Mouse (Mus musculus) liver, embryonic 12.5 days (tissue): ENCODE measurements around the gene Srgap2. TPM values are rescaled to one million over a fixed set of nuclear protein-coding genes. Genes with fewer than 3 reads are reported as not detected.
A peak's percentile ranks its signal among the peaks of the same experiment; 100 is the strongest.

Experiments used
- ATAC-seq: fragments of 200-750 bp; cut with Nextera tagmentation; 2 replicates; pipeline ENCODE4 v1.8.0; 2017; ENCODE audit warnings: moderate number of reproducible peaks, mild to moderate bottlenecking, moderate library complexity
- H3K27ac ChIP-seq: fragments of 300-500 bp; sonication (generic); 2 replicates; pipeline ENCODE4 v1.5.1; 2016; ENCODE audit warnings: mild to moderate bottlenecking
- H3K27me3 ChIP-seq: fragments of 300-500 bp; sonication (generic); replicated peaks from 2 replicates; pipeline ENCODE4 v1.6.1; 2016; ENCODE audit warnings: mild to moderate bottlenecking, moderate library complexity
- H3K36me3 ChIP-seq: fragments of 300-500 bp; sonication (generic); 2 replicates; pipeline ENCODE4 v1.6.1; 2016; ENCODE audit warnings: mild to moderate bottlenecking, moderate library complexity
- H3K4me1 ChIP-seq: fragments of 300-500 bp; sonication (generic); 2 replicates; pipeline ENCODE4 v1.6.1; 2016
- H3K4me2 ChIP-seq: fragments of 300-500 bp; sonication (generic); 2 replicates; pipeline ENCODE4 v1.6.1; 2016; ENCODE audit warnings: mild to moderate bottlenecking, moderate library complexity
- H3K4me3 ChIP-seq: fragments of 300-500 bp; sonication (generic); 2 replicates; pipeline ENCODE4 v1.5.1; 2016; ENCODE audit warnings: mild to moderate bottlenecking, moderate library complexity
- H3K9ac ChIP-seq: fragments of 300-500 bp; sonication (generic); 2 replicates; pipeline ENCODE4 v1.6.1; 2016; ENCODE audit warnings: mild to moderate bottlenecking, moderate library complexity
- H3K9me3 ChIP-seq: fragments of 300-500 bp; sonication (generic); replicated peaks from 2 replicates; pipeline ENCODE4 v1.6.1; 2016; ENCODE audit warnings: mild to moderate bottlenecking, moderate library complexity
- WGBS: fragments of 180-500 bp; shearing (Covaris S2); methylation state at CpG from one replicate; pipeline ENCODE4 v1.1.7; 2016; ENCODE audit not compliant: insufficient replicate concordance; 5-methylcytosine and 5-hydroxymethylcytosine counted together
- polyA plus RNA-seq: library from polyadenylated mRNA; unstranded; fragments of >200 nt; fragmentation: Nextera tagmentation; extraction: Ambion mirVana; gene quantifications from 2 replicates; pipeline ENCODE4 v1.2.1, GENCODE M21; 2016

The Srgap2 gene
- polyA plus RNA-seq, 1 experiment from 2014 or later, result 5.8 TPM

DNA sequence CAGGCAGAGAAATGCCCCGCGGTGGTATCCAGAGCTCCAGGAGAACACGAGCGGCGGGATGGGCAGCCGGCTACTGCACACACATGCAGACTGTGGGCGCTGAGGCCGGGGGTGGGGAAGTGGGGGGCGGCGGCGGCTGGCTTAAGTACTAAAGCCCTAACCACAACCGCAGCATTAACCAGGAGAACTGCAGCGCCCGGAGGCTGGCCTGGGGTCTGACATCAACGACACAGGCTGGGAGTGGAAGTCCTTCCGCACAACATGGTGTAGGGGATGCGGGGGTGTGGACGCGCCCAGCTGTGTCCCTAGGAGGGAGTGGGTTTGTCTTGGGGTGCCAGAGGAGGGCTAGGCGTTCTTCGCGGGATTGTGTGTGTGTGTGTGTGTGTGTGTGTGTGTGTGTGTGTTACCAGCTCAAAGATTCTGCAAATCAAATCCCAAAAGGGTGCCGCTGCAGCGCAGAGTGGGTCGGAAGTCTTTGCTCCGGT, 2.0 kb downstream of the Srgap2 start:
- H3K4me2 ChIP-seq, result peak overlapping the region; percentile 99
- H3K36me3 ChIP-seq, result no peaks in the 10 kb centered on the region; the same call in 1 of the 2 replicates
- H3K4me3 ChIP-seq, result peak overlapping the region; percentile 75
- H3K9ac ChIP-seq, result peak overlapping the region; percentile 86
- ATAC-seq, result no peak
- H3K4me1 ChIP-seq, result peaks cover 56% of the 10 kb centered on the region
- H3K9me3 ChIP-seq, result no peaks in the 10 kb centered on the region
- peak overlapping the region; percentile 93 for H3K27ac ChIP-seq
- WGBS, result 2% methylated on average over 26 of the region's 26 CpGs
- H3K27me3 ChIP-seq, result no peaks in the 10 kb centered on the region

DNA sequence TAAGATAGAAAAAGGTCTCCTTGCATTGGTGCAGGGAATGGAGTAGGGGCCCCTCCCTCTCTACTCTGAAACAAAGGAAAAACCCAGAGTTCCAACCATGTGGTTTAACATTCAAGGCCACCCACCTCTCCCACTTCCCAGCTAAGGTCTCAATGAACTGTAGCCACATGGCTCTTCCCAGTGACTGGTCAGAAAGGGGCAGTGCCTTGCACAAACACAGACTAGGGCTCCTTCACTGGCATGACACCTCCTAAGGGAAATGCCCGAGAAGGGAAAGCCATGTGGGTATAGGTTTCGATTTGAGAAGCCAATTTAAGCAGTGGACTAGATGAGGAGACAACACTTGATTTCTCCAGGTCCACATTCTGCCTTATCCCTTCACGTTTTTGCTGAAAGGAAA, 3.4 kb downstream of the Srgap2 start:
- Histone ChIP-seq H3K4me1 (peaks cover 43% of the 10 kb centered on the region), H3K4me2 (peak overlapping the region; percentile 99), H3K9me3 (no peaks in the 10 kb centered on the region), H3K36me3 (no peaks in the 10 kb centered on the region; the same call in 1 of the 2 replicates), H3K27ac (no peak overlapping the region), H3K27me3 (no peaks in the 10 kb centered on the region), H3K9ac (no peak overlapping the region), H3K4me3 (peak overlapping the region; percentile 75; the same call in 1 of the 2 replicates)
- 54% methylated on average over 3 of the region's 3 CpGs for WGBS
- no peak for ATAC-seq

DNA sequence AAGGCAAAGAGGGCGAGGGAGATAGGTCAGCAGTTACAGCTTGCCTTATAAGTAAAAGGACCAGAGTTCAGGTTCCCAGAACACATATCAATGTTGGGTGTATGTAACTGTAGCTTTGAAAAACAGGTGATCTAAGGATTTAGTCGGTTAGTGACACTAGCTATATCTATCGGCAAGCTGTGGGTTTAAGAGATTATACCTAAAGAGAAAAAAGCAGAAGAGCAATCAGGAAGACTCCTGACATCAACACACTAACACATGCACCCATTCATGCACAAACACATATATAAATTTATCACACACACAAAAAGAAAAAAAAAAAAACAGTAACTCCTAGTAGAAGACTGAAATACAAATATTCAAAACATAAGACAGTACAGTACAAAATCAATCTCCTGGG, 10.6 kb downstream of the Srgap2 start:
- no peak for ATAC-seq
- Histone ChIP-seq H3K9ac (no peak overlapping the region), H3K9me3 (no peaks in the 10 kb centered on the region), H3K4me1 (peaks cover 10% of the 10 kb centered on the region; the same call in 1 of the 2 replicates), H3K27me3 (no peaks in the 10 kb centered on the region), H3K4me2 (no peak overlapping the region), H3K36me3 (no peaks in the 10 kb centered on the region), H3K27ac (no peak overlapping the region), H3K4me3 (no peak overlapping the region)
- 62% methylated on average over 3 of the region's 3 CpGs for WGBS

DNA sequence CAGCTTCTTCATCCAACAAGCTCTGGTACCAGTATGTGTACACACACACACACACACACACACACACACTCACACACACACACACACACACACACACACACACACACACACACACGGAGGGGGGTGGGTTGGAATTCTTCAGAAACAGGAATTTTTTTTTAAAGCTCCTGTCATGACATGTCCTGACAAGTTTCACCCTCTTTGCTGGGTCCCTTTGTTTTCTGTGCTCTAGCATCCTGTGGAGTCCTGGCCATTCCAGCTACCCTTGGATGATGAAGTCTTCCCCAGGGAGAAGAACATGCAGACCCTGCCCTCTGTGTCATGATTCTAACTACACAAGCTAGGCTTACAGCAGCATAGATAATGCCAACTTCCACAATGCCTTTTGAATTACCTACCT, 13.0 kb downstream of the Srgap2 start:
- H3K27me3 ChIP-seq, result no peaks in the 10 kb centered on the region
- no peak overlapping the region for H3K4me2 ChIP-seq
- H3K27ac ChIP-seq, result no peak overlapping the region
- no peaks in the 10 kb centered on the region for H3K36me3 ChIP-seq
- WGBS, result 73% methylated on average over 1 of the region's 1 CpGs
- H3K9ac ChIP-seq, result no peak overlapping the region
- no peak overlapping the region for H3K4me3 ChIP-seq
- H3K4me1 ChIP-seq, result peaks cover 10% of the 10 kb centered on the region; the same call in 1 of the 2 replicates
- ATAC-seq, result no peak
- no peaks in the 10 kb centered on the region for H3K9me3 ChIP-seq

DNA sequence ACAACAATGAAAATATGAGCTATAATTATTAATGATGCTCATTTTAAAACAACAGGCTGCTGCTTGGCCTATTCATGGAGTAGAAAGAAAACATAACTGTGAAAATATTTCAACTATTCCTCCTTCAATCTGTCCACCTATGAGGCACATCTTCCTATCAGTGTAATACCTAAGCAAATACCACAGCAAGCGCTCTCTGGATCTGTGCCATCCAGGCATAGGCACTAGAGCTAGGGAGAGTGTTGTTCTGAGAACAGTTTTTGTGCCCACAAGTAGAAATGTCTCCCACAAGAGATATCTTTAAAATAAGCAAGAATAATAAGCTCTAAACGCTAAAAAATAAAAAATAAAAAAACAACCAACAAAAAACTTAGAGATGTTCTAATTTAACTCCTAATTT, 14.0 kb downstream of the Srgap2 start:
- Histone ChIP-seq H3K27ac (no peak overlapping the region), H3K9ac (no peak overlapping the region), H3K27me3 (no peaks in the 10 kb centered on the region), H3K36me3 (no peaks in the 10 kb centered on the region), H3K4me1 (peaks cover 10% of the 10 kb centered on the region; the same call in 1 of the 2 replicates), H3K9me3 (no peaks in the 10 kb centered on the region), H3K4me3 (no peak overlapping the region), H3K4me2 (no peak overlapping the region)
- ATAC-seq, result no peak
- 84% methylated on average over 2 of the region's 2 CpGs for WGBS

DNA sequence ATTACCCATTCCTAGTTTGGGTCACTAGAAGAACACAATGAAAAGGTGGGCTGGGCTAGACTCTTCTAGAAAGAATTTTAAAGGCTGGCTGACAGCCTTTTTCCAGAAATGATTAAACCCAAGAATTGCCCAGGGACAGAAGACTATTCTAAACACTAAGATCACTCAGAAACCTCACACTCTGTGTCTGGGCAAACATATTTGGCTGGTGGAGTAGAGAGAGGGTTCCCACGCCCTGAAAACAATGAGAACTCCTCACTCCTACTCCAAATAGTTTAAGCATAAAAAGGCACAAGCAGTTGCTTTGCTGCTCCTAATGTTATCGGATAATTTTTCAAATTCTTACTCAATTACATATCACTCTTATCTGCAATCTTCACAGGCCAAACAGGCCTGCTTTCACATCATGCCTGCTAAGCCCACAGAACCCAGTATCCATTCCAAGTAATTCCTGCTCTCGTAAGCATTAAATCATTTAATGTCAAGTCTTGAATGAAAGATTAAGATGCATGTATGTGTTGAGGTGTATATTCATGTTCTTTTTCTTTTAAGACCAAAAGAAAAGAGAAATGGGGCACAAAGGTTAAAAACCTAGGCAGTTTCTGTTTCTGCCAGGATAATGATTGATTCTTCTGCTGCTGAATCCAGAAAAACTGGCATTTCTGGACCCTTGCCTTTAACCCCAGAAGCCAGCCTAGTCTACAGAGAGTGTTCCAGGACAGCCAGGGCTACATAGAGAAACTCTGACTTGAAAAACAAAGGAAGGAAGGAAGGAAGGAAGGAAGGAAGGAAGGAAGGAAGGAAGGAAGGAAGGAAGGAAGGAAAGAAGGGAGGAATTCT, 15.3 kb downstream of the Srgap2 start:
- Histone ChIP-seq H3K4me2 (no peak overlapping the region), H3K27ac (no peak overlapping the region), H3K9ac (no peak overlapping the region), H3K36me3 (no peaks in the 10 kb centered on the region), H3K9me3 (no peaks in the 10 kb centered on the region), H3K4me1 (peaks cover 10% of the 10 kb centered on the region; the same call in 1 of the 2 replicates), H3K4me3 (no peak overlapping the region), H3K27me3 (no peaks in the 10 kb centered on the region)
- no peak for ATAC-seq
- WGBS, result 68% methylated on average over 3 of the region's 3 CpGs

DNA sequence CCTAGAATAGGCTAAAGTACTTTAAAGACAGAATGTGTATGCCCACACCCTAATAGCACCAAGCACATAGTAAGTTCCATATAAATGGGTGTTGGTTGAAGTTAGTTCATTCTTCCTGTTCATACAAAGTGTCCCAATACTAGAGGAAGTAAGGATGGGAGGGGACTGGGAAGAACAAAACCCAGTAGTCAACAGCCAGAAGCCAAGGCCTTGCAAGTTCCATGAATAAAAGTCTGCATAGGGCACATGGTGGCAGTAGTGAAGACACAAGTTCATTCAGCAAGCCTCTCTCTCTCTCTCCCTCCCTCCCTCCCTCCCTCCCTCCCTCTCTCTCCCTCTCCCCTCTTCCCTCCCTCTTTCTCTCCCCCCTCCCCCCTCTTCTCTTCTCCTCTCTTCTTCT, 16.0 kb downstream of the Srgap2 start:
- ATAC-seq, result no peak
- Histone ChIP-seq H3K27ac (no peak overlapping the region), H3K27me3 (no peaks in the 10 kb centered on the region), H3K4me1 (peaks cover 14% of the 10 kb centered on the region; the same call in 1 of the 2 replicates), H3K36me3 (no peaks in the 10 kb centered on the region), H3K9ac (no peak overlapping the region), H3K4me3 (no peak overlapping the region), H3K9me3 (no peaks in the 10 kb centered on the region), H3K4me2 (no peak overlapping the region)

DNA sequence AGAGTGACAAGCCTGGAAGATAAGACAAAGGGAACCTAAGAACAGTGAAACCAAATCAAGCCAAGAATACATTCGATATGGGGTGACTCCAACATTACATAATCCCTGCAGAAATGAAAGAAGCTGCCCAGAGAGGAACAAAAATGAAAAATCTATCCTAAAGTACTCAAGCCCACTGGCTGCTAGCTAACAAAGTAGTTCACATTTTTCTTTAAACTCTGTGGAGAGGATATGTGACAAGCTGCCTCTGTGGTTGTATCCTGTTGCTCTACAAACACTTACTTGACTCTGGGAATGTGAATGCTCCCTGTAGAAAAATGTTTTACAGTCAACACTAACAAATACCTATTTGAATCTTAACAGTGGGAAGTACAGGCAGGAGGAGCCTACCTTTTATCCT, 25.5 kb downstream of the Srgap2 start:
- no peak overlapping the region for H3K4me3 ChIP-seq
- 79% methylated on average over 1 of the region's 1 CpGs for WGBS
- H3K4me2 ChIP-seq, result no peak overlapping the region
- no peak overlapping the region for H3K9ac ChIP-seq
- no peak for ATAC-seq
- H3K27me3 ChIP-seq, result no peaks in the 10 kb centered on the region
- H3K9me3 ChIP-seq, result no peaks in the 10 kb centered on the region
- no peaks in the 10 kb centered on the region for H3K36me3 ChIP-seq
- H3K4me1 ChIP-seq, result peaks cover 15% of the 10 kb centered on the region; the same call in 1 of the 2 replicates
- no peak overlapping the region for H3K27ac ChIP-seq

DNA sequence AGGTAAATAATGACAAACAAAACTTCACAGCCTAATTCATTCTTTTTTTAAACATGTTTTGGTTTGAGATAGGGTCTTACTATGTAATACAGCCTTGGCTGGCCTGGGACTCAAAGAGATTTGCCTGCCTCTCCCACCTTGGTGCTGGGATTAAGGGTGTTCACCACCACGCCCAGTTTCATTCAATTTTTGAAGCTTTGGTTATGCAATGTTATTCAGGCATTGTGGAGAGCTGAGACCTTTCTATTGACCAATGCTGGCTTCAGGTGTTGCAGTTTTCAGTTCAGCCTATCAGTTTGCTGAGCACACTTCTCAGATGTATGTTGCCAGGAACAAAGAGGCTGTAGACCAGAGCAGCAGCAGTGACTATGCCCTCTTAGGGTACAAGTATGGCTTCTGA, 28.9 kb downstream of the Srgap2 start:
- H3K27me3 ChIP-seq, result no peaks in the 10 kb centered on the region
- no peak for ATAC-seq
- no peaks in the 10 kb centered on the region for H3K9me3 ChIP-seq
- H3K36me3 ChIP-seq, result no peaks in the 10 kb centered on the region
- H3K4me3 ChIP-seq, result no peak overlapping the region
- WGBS, result 68% methylated on average over 1 of the region's 1 CpGs
- no peak overlapping the region for H3K4me2 ChIP-seq
- no peak overlapping the region for H3K9ac ChIP-seq
- H3K27ac ChIP-seq, result no peak overlapping the region
- peaks cover 6% of the 10 kb centered on the region; the same call in 1 of the 2 replicates for H3K4me1 ChIP-seq

DNA sequence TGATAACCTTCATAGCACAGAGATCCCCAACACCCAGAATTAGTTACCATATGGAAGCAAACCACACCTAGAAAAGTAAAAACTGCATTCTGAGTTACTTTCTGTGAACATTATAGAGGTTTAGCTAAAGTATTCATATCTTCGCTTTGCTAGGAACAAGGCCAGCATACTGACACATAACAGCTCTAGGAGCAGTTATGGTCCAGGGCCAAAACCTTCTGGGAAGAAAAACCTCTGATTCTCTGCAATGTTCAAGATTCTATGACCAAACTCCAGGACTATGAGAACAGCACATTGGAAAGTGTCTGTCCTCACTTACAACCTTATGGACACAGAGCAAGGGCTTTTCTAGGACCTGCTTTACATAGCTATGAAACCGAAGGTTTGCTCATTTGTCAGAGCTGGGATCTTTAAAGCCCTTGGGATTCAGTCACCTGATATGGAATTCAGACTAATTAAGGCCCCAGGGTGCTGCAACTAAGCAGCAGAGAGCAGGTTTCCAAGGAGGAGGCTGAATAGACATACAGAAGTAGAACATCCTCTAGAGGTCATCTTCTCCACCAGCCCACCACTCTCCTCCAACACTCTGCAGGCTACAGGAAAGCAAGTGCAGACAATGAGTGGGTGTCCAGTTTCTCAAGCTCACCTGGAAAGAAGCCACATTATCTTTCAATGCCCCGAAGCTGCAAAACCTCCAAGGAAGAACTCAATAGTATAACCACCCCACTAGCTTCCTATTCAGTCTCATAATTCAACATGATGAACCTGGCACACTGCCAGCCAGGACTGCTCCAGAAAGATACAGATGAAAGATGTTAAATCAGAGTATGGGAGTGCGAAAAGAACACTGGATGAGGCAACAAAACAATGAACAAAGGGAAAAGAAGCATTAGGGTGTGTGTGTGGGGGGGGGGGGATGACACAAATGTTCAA, 32.9 kb downstream of the Srgap2 start:
- H3K9ac ChIP-seq, result no peak overlapping the region
- no peaks in the 10 kb centered on the region for H3K36me3 ChIP-seq
- no peak overlapping the region for H3K4me3 ChIP-seq
- no peak overlapping the region for H3K27ac ChIP-seq
- no peaks in the 10 kb centered on the region for H3K27me3 ChIP-seq
- H3K4me1 ChIP-seq, result peaks cover 19% of the 10 kb centered on the region
- no peaks in the 10 kb centered on the region for H3K9me3 ChIP-seq
- 70% methylated on average over 4 of the region's 4 CpGs for WGBS
- H3K4me2 ChIP-seq, result no peak overlapping the region
- no peak for ATAC-seq

DNA sequence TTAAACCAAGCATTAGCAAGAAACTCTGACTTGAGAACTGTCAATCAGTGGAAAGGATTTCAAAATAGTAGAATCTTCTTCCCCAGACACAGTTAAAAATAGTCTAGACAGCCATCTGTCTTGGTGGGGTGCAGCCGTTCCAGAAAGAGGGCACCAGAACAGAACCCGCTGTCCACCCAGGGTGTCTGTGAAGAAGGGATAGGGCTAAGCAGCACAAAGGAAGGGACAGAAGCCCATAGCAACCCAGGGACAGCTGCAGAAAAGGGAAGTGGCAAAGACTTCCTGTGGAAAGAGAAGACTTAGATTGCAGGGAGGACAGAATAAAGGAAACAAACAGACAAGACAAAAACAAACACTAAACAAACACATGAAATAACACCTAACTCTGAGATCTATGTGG, 34.8 kb downstream of the Srgap2 start:
- no peak overlapping the region for H3K9ac ChIP-seq
- H3K4me3 ChIP-seq, result no peak overlapping the region
- ATAC-seq, result no peak
- no peaks in the 10 kb centered on the region for H3K36me3 ChIP-seq
- H3K4me2 ChIP-seq, result no peak overlapping the region
- 28% methylated on average over 2 of the region's 2 CpGs for WGBS
- no peaks in the 10 kb centered on the region for H3K27me3 ChIP-seq
- no peak overlapping the region for H3K27ac ChIP-seq
- peaks cover 19% of the 10 kb centered on the region for H3K4me1 ChIP-seq
- H3K9me3 ChIP-seq, result no peaks in the 10 kb centered on the region

DNA sequence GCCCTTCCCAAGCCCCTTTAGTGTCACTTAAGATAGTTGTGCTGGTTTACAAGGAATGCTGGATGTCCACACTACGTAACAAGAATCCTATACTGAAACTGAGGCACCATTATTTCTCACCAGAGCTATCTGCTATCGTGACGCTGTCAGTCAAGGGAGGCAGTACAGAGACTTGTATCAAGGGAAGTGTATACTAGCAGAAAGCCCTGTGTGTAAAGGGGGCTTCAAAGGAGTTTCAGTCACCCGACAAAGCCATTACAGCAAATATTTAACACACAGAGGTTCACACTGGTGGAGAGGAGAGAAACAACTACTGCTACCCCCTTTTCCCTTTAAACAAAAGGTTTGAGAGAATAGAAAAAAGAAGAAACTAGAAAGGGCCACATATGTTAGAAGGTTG, 35.6 kb downstream of the Srgap2 start:
- H3K4me1 ChIP-seq, result peaks cover 19% of the 10 kb centered on the region
- no peak overlapping the region for H3K9ac ChIP-seq
- no peak for ATAC-seq
- H3K27ac ChIP-seq, result no peak overlapping the region
- no peaks in the 10 kb centered on the region for H3K36me3 ChIP-seq
- no peak overlapping the region for H3K4me2 ChIP-seq
- no peaks in the 10 kb centered on the region for H3K9me3 ChIP-seq
- WGBS, result 67% methylated on average over 4 of the region's 4 CpGs
- no peaks in the 10 kb centered on the region for H3K27me3 ChIP-seq
- no peak overlapping the region for H3K4me3 ChIP-seq
